Mouse (Mus musculus) thymus, postnatal 10 days (tissue): ENCODE measurements around the gene Rragd.

Experiments used
- DNase-seq, 2 experiments: peaks; one replicate each; pipeline ENCODE4 v3.0.0; 2021; ENCODE audit warnings: low spot score in 2 of 2

The Rragd gene

GRCm38 (mm10) chr4:33033515-33033914 lies 50.7 kb downstream of the Rragd start:
- no peak for DNase-seq

- no peak for DNase-seq
These were observed 57.0 kb downstream of the Rragd start for GRCm38 (mm10) chr4:33039826-33040225.

GRCm38 (mm10) chr4:33049601-33050000 lies 66.8 kb downstream of the Rragd start:
- DNase-seq = no peak

GRCm38 (mm10) chr4:33052055-33052454 lies 69.2 kb downstream of the Rragd start:
- no peak for DNase-seq

DNA sequence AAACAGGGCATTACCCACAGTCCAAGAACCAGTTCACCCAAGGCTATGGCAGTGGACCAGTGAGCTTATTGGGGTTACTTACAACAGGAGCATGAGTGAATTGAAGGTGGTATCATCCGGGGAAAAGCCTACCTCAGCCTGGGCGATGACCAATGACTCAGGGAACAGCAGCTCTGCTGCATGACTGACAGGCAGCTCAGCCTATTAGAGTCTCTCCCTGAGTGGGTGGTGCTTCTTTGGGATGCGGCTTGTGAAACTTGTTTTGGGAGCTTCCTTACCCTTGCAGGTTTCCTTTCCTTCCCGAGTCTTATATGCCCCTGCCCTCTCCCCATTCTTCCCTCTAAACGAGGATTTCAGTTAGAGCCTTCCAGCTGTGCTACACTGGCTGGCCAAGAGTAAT lies 69.8 kb downstream of the Rragd start:
- DNase-seq = no peak

DNA sequence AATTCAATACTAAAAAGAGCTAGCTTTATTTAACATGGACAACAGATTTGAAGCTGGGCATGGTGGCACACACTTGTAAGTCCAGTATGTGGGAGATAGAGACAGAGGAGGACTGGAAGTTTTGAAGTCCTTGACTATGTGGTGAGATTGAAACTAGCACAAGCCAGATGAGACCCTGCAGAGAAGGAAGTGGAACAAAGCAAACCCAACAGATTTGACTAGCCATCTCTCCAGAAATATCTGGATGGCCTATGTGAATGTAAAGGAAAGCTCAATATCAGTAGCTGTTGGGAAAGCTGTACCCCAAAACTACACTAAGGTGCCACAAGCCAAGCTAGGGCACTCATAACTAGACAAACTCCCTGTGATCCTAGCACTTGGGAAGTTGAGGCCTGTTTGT lies 71.6 kb downstream of the Rragd start:
- DNase-seq = no peak

DNA sequence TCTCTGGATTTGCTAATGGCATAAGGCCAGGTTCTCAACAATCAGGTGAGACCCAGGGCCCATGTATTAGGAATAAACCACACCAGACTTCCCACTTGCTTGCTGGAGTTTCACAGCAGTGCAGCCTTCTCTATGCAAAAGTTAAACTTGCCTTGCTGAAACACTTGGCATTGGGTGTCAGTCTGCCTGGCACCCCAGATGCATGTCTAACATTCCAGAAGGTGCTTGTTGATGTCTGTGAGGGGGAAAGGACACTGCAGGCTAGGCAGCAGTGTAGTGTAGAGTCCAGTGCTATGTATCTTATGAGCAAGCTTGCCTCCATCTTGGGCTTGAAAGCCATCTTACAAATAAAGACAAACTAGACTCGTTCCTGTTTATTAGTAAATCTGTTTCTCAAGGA lies 73.5 kb downstream of the Rragd start:
- no peak for DNase-seq

DNA sequence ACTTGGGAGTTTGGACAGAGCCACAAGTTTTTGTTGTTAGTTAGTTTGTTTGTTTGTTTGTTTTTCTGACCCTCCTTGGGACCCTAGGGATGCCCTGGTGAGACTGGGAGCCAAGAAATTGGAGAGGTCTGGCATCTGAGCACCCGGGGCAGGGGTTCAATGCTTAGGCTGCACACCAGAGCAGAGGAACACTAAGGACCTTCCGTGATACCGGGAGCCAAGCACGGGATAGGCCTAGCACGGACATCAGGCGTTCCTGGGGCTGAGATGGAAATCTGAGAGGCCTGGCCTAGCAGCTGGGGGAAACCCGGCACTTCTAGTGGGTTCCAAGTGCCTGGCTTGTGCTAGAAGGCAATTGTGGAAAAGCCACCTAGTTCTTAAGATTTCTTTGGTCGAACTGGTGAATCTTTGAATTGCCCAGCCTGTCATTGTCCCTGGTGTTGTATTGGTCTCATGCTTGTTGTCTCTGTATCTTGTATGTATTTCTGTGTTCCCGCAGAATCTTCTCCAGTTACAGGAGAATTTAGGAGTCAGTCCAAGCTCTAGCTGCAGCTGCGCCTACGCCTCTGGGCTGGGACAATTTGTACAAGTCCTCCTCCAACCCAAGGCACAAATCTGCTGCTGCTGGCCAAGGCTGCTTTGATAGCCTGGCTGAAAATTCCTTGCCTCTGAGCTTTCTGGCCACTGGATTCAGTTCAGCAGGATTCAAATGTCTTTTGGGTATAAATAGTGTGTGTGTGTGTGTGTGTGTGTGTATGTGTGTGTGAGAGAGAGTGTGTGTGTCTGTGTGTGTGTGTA lies 75.3 kb downstream of the Rragd start:
- DNase-seq = no peak

DNA sequence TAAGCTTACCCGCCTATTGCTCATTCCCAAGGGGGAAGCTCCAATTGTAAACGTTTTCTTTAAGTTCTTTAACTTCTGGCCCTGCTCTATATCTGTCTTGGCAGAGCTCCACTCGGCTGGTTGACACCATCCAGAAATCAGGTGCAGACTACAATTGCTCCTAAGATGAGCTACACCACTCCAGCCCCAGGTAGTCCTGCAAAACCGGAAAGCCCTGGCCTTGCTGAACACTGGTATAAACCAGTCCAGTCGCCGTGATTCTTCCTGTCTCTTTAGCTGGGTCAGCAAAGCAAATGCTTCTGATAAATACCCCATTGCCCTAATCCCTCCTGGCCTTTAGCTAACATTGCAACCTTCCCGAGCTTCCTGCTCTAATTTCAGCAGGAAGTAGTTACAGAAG lies 78.3 kb downstream of the Rragd start:
- no peak for DNase-seq

- no peak for DNase-seq
These were observed 80.1 kb downstream of the Rragd start, which contains the start of gene Gabrr2 for GRCm38 (mm10) chr4:33062981-33063380. TSS of gene Gabrr2 (plus strand) at chr4:33062999.

- no peak for DNase-seq
These were observed 82.1 kb downstream of the Rragd start for GRCm38 (mm10) chr4:33064986-33065385.

- no peak for DNase-seq
These were observed 83.6 kb downstream of the Rragd start for GRCm38 (mm10) chr4:33066223-33066960.

DNA sequence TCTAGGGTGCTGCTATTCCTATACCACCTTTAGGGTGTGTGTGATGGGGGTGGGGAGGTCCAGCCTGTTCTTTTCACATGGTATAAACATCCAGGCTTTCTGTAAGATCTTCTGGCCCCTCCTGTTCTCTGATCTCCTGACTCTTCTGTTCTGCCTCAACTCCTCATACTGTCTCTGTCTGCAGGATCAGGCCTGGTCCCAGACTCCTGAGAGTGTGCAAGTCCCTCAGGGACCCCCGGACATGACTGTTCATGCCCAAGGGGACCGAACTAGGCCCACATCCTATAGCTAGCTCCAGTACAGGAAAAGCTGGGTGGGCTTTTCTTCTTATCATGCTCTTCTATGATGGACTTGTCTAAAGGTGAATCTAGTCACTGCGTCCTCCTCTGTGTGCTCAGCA lies 84.5 kb downstream of the Rragd start:
- no peak for DNase-seq

DNA sequence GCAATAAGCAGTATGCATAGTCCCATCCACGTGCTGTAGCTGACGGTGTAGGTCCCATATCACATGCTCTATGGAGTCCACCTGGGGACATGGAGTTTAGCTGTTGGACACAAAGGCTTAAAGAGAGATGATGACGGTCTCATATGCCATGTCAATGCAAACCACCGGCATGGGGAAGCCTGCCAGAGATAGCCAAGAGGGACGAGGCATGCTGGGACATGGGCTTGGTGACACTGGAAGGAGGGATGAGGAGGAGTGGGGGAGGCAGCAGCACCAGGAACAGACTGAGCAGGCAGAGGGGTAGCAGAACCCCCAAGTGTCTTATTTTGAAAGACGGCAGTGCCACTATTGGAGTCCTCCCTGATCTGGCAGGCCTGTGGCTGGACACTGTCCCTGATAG lies 85.0 kb downstream of the Rragd start:
- DNase-seq = no peak

DNA sequence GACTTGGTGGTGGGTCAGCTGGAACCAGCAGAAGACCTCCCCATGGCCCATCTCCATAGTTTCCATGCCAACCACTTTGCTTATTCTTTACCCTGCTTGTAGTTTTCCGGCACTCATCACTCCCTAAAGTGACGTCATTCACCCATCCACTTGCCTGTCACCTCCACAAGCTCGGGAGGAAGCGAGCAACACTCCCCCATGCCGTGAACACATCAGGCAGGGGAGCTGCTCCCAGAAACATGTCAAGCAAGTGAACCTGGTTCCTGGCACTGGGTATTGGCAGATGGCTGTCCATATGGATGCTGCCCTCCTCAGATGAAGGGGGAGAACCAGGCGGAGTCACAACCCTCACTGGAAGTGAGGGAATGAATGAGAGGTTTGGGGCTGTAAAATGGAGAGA lies 86.1 kb downstream of the Rragd start:
- no peak for DNase-seq

GRCm38 (mm10) chr4:33070326-33070725 lies 87.5 kb downstream of the Rragd start:
- no peak for DNase-seq

DNA sequence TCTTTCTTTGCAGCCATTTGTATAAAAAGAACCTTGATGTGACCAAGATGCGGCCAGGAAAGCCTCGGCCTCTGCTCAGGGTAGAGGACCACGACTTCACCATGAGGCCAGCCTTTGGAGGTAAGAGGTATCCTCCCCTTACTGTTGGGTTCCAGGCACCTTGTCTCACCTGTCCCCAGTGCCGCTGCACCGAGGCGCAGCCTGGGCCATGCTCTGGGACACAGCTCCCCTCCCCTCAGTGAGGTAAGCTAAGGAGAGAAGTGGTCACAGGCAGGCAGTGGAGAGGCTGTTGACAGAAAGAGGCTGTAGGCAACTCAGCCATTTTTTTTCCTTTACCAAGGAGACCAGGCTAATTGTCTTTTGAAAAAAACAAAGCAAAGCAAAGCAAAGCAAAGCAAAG lies 88.5 kb downstream of the Rragd start:
- DNase-seq = no peak
